Mouse (Mus musculus) thymus, adult 2 months (tissue): Measurements from ENCODE around the gene Trappc5.

Experiments used
- CTCF ChIP-seq: fragments of 200-500 bp; IDR thresholded peaks from 2 replicates; pipeline ENCODE4 v1.5.1; 2012; ENCODE audit warnings: mild to moderate bottlenecking, control low read depth, low read length, moderate library complexity, borderline replicate concordance; ENCODE audit not compliant: control insufficient read depth, poor library complexity, insufficient read depth; ENCODE audit errors: extremely low read depth
- POLR2A ChIP-seq: fragments of 200-500 bp; IDR thresholded peaks from 2 replicates; pipeline ENCODE4 v1.6.1; 2012; ENCODE audit warnings: mild to moderate bottlenecking, low read length, control low read depth, moderate library complexity; ENCODE audit not compliant: control insufficient read depth, poor library complexity, insufficient read depth; ENCODE audit errors: extremely low read depth

GRCm38 (mm10) chr8:3626971-3627370 lies 49.1 kb upstream of the Trappc5 start:
- TF ChIP-seq CTCF (no peak), POLR2A (no peak)
